Mouse (Mus musculus) adrenal gland, postnatal 25 days (tissue): ENCODE results near the gene Mef2c. TPM values are rescaled to one million over a fixed set of nuclear protein-coding genes. Genes with fewer than 3 reads are reported as not detected.

Source experiments
- DNase-seq: peaks from one replicate; pipeline ENCODE4 v3.0.0; 2021; ENCODE audit warnings: mixed read lengths
- total RNA-seq: library from RNA; stranded (reverse); gene quantifications from 2 replicates; pipeline ENCODE4 v1.2.3, GENCODE M21; 2021

Mef2c gene
- total RNA-seq, 1 experiment from 2014 or later: 58.2 TPM

DNA sequence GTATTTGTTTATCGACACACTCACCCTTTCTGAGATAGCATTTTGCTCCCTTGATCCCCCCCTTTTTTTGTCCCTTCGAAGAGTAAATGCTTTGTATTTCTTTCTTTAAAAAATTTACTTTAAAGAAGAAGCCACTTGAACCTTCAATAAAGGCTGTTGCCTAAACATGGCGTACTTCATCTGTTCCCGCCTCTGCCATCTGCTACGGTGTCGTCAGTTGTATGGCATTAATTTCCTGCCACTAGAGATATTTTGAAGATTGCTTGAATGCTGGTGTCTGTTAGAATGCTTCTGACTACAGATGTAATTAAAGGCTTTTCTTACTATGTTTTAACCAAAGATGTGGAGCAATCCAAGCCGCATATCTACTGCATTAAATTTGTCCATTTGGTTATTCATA is 162.3 kb downstream of the Mef2c start:
- DNase-seq: no peak

DNA sequence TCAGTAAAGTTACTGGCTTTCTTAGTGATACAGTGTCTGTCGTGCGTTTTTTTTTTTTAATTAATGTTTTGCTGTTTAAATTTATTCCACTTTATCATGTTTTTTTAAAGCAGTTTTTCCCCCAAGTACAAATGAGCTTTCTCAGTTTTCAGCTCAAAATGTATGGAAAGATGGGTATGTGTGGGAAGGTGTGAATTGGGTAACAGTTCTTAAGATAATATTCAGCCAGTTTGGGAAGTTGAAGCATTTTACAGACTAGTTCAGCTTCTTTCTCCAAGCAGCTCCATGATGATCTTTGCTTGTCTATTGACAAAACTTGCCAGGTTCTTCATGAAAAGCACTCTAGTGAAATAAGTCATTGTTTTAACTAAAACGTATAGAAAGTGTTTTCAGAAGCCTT is 163.2 kb downstream of the Mef2c start:
- no peak for DNase-seq

DNA sequence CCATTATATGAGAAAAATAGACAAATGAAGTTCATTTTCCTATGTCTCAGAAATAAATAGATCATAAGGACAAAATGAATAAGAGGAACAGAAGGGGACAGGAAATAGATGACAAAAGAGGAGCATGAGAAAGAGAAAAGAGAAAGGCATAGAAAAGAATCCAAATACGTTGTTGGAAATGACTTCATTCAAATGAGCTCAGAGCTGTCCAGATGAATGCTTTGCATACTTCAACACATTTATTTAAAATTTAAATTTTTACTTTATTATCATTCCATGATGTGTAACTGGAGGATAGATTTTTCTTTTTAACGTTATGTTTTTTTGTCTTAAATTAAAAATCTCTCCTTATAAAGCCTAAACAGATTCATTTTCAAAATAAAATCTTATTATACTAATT is 203.8 kb downstream of the Mef2c start:
- DNase-seq: no peak

DNA sequence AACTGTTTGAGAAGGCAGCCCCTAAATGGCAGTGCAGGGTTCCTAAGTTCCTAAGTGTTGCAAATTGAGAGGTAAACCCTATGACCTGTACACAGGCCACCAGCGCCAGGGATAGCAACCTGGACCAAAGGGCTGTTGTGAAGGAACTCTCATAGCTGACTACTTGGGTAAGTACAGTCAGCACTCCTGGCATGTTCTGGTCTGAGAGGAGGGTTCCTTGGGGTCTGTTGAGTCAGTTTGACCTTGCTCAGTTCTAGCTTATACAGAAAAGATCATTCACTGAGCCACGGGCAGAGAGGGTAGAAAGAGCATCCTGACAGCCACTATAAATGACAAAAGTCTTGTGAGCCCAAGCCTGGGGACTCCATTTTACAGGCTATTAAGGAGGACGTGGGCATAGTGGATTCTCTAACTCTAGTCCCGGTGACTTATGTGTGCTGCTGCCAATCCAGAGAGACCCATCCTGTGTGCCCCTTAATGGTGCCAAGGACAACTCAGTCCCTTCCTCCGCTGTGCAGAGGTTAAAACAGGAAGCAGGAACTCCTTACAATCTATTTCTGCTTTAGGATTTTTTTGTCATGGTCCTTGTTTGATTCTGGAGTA is 209.0 kb downstream of the Mef2c start:
- DNase-seq: no peak

DNA sequence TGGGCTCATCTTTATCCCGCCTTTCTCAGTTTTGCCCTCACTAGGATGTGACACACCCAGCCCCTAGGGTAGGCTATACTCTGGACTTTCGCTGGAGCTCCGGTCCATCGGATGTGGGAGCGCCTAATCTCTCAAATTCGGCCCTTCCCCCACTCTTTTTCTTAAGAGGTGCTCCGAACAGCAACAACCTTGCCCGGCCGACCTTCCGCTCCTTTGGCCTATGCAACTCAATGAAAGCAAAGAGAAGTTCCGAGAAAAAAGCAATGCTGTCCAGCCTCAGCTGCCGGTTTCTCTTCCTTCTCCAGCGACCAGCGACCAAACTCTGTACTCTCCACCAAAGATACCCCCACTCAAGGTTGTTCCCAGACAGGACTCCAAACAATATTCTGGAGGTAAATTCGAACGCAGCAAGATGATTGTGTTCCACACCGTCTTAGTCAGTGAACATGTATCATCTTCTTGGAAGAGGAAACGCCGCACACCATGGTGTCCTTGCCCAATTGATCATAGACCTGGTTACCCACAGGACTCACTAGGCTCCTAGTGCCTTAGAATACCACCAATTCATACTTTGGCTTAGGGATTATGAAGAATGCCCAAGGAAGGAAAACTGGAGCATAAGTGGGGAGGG is 209.9 kb downstream of the Mef2c start:
- DNase-seq: no peak

DNA sequence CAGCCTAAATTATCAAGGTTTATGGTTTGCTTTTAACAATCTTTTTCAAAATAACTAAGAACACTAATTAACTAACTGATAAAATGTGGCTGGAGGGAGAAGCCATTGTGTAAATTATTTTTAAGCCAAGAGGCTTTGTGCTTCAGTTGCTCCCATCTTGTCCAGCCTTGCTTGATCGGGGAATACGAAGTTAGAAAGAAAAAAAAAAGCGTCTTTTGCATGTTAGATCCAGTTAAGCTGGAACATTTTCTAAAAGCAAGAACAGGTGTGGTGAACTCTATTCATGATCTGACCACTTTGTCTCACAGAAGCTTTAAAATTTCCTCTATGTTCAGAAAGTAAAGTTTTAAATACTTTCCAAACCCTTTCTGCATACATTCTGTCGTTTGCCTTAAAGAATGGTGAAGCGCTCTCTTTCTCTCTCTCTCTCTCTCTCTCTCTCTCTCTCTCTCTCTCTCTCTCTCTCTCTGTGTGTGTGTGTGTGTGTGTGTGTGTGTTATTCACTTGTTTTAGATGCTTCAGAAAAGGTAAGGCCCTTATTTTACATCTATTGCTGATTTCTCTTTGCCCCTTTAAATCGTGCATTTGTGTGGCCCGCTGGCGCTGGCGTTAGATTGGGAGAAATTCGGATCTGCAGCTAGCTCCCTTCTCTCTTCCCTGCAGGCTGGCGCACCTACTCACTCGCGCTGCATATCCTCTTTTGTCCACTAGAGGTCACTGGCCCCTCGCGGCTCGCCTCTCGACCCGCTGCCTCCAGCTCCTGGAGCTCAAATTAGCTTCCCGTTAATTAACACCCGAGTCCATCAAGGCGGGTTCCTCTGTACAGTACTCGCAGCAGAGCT is 210.9 kb downstream of the Mef2c start:
- peak; percentile 79 for DNase-seq

DNA sequence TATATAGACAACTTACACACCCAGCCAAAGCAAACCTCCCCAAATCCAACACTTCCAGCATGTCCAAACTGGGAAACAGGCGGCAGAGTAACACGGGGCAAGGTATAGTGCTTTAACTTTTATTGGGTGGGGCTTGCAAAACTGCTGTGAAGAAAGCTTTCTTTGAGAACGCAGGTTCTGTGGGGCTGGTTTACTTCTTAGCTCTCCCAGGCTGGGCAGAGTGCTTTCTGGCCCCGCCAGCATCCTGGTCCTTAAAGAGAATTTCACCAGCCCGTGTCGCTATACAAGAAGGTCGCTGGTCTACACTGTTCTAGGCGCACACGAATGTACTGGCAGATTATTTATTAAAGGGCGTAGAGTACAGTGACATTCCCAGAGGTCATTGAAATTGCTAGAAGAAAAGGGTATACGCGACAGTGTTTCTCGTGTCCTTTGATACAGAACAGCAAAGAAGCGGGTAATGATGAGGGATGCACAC is 211.5 kb downstream of the Mef2c start:
- no peak for DNase-seq

DNA sequence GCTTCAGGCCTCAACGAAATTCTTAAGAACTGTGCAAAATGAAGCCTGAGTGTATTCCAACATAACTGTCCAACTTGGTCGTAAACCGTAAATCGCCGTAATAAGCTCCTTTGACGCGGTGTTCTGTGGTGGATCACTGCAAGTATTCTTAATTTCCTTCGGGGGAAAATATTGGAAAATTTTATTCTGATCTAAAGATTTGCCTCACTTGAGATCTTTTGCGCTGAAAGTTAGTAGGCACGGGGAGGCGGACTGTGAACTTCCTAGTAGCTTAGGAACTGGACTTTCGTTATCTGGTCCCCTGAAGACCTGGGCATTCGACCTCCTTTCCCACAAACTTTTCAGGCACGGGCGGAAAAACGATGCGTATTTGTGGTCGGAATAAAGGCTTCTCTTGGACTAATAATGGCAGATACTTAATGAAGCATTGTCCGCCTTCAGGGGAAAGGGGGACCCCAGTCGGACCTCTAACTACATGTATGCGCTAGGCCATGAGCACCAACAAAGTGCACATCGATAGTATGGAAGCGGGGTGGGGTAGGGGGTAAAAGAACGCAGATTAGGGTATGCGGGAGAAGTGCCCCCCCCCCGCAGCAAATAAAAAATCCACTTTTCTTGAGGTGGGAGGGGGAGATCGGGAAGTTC is 212.3 kb downstream of the Mef2c start:
- DNase-seq: no peak
